Mouse (Mus musculus): ENCODE results near the gene Pcsk1n. TPM values are rescaled to one million over a fixed set of nuclear protein-coding genes. Genes with fewer than 3 reads are reported as not detected.
"Not testable (repeated sequence)": the region's sequence is repeated elsewhere in the genome, so short reads cannot be mapped to it uniquely, and the experiment has no call there.

Gene Pcsk1n
- total RNA-seq (2014; fragmentation: Nextera tagmentation) = not detected in 2 replicates
- total RNA-seq (2017) = not detected in 2 replicates

DNA sequence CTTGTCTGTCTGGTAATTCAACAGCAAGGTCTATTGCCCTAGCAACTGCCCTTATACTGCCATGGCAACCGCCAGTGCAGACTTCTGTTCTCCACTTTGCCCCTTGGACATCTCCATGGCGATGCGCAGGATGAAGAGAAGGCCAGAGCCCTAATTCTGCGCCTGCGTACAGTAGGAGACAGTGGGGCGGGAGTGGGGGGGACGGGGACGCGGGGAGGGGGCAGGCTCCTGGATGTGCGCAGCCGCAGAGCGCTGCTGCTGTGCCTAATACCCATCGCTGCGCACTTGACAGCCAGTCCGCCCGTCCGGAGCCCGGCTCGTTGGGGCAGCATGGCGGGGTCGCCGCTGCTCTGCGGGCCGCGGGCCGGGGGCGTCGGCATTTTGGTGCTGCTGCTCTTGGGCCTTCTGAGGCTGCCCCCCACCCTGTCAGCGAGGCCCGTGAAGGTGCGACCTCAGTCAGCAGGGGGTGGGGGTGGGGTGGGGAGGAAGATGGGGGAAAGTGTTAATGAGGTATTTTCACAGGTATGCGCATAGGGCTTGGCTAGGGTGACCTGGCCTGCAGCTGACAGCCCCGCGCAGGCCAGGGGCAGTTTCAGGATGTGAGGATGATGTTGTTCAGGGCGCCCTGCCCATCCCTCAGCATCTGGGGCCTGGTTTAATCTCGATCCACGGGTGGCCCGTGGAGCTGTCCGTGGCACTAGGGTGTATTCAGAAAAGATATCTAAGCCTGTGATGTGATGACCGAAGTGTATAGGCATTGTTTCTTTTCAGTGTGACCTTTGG lies at the start of gene Pcsk1n:
Gene Pcsk1n, plus strand, starts transcription at position 222 of the 783 bp plus-strand sequence.
- ATAC-seq (replicated peaks; ENCODE audit: low FRiP score, low TSS enrichment, poor library complexity, severe bottlenecking) = no peak

DNA sequence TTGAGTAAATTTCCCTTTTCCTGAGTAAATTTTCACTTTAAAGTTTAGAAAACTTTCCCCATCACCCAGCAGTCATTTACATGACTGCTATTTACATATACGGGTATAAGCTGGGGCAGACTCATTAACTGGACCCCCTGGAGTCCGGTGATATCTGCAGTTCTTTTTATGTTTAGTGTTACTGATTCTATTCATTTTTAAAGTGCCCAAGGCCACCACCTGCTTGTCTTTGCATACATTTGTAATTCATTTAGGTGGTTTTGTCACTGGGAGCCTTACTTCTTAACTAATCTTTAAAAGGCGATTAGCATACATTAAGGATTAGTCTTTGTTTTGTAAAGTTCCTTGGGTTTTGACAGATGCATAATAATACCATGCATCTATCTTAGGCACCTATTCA lies 49.8 kb upstream of the Pcsk1n start:
- no peak for ATAC-seq (replicated peaks; ENCODE audit: low FRiP score, low TSS enrichment, poor library complexity, severe bottlenecking)

DNA sequence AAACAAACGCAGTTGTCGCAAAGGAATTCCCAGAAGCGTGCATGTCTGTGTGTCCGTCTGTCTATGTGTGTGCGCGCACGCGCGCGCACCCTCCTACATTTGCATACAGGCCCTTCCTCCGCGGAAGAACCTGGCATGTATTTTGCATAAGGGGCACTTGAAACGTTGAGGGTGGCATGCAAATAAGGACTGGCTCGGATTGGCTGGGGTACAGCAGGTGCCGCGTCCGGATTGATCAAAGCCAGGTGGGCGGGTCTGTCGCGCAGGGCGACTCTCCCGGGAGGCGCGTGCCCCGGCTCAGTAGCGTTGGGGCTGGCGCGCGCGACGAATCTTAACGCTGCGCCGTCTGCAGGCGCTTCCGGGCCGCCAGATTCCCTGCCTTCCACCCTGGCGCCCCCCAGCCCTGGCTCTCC lies 41.6 kb upstream of the Pcsk1n start, which contains the start of gene Pim2:
Gene Pim2, plus strand, starts transcription at position 256 of the 413 bp plus-strand sequence.
- peak; percentile 94 for ATAC-seq (replicated peaks; ENCODE audit: low FRiP score, low TSS enrichment, poor library complexity, severe bottlenecking)

DNA sequence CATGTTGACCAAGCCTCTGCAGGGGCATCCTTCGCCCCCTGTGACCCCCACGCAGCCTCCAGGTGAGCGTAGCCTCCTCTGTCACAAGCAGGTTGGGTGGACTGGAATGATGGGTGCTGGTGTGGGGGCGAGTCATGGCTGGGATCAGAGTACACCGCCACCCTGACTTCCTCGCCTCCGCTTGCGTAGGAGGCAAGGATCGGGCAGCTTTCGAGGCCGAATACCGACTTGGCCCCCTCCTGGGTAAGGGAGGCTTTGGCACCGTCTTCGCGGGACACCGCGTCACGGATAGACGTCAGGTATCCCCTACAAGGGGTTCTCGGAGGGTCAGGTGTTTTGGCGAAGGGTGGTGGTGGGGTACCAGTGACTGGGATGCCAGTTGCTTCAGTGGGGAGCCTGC lies 41.1 kb upstream of the Pcsk1n start:
- no peak for ATAC-seq (replicated peaks; ENCODE audit: low FRiP score, low TSS enrichment, poor library complexity, severe bottlenecking)

DNA sequence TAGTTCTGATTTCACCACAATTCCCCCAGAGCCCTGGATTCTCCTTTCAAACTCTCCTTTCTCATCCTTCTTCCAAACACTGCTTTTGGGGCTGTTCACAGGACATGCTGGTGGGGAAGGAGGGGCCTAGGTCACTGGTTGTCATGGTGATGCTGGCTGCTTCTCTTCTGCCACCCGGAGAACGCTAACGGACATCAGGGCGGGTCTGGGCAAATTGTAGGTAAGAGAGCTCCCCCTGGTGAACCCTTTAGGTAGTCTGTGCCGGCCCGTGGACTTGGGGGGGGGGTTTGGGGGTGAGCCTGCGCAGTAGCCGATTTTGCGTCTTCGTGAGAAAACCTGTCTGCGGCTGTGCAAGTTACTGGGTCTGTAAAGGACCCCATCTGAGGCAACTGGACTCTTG lies 39.8 kb upstream of the Pcsk1n start:
- ATAC-seq (replicated peaks; ENCODE audit: low FRiP score, low TSS enrichment, poor library complexity, severe bottlenecking) = peak; percentile 41

DNA sequence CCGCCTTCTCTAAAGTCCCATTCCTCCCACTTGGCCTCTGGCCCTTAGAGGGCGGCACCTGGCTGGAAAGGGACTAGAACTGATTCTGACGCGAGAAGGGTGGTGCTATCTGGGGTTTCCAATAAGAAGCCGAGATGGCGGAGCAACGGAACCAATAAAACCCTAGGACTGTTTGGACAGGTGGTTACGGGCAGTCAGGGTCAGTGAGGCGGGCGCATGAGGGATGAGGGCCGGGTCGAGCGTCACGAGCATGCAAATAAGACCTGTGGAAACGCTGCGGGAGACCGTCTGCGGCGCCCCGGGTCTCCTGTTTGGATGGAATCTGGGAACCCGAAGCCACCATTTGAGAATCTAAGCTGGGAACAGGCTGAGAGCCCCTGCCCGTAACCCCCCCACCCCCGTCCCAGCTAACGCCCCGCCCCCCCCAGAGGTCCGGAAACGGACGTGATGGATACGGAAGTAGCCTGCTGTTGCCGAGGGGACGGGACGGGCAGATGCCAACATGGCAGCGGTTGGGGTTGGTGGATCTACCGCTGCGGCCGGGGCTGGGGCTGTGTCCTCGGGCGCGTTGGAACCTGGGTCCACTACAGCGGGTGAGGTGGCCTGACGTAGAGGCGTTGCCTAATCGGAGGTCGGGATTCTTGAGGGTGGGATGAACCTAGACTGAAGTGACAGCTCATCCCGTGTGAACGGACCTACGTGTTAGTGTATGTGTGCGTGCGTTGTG lies 35.6 kb upstream of the Pcsk1n start, which contains the start of gene Slc35a2:
Gene Slc35a2, plus strand, starts transcription at position 188 of the 727 bp plus-strand sequence.
- ATAC-seq (replicated peaks; ENCODE audit: low FRiP score, low TSS enrichment, poor library complexity, severe bottlenecking) = peak; percentile 91

DNA sequence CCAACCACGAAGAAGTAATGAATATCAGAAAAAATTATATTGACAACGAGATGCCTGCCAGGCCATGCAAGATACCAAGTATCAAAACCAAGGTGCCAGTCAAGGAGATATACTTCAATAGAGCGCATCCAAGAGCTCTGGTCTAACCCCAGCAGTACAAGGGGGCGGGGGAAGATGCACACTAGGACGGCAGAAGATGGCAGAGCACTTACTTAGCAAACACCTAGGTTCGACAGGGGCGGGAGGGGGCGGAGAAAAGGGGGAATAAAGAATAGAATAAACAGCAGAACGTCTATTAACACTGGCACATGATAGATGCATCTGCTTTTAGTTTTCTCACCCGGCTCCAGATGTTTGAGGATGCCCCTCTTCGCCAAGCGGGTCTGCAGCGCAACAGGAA lies 21.4 kb upstream of the Pcsk1n start:
- ATAC-seq (replicated peaks; ENCODE audit: low FRiP score, low TSS enrichment, poor library complexity, severe bottlenecking) = no peak

DNA sequence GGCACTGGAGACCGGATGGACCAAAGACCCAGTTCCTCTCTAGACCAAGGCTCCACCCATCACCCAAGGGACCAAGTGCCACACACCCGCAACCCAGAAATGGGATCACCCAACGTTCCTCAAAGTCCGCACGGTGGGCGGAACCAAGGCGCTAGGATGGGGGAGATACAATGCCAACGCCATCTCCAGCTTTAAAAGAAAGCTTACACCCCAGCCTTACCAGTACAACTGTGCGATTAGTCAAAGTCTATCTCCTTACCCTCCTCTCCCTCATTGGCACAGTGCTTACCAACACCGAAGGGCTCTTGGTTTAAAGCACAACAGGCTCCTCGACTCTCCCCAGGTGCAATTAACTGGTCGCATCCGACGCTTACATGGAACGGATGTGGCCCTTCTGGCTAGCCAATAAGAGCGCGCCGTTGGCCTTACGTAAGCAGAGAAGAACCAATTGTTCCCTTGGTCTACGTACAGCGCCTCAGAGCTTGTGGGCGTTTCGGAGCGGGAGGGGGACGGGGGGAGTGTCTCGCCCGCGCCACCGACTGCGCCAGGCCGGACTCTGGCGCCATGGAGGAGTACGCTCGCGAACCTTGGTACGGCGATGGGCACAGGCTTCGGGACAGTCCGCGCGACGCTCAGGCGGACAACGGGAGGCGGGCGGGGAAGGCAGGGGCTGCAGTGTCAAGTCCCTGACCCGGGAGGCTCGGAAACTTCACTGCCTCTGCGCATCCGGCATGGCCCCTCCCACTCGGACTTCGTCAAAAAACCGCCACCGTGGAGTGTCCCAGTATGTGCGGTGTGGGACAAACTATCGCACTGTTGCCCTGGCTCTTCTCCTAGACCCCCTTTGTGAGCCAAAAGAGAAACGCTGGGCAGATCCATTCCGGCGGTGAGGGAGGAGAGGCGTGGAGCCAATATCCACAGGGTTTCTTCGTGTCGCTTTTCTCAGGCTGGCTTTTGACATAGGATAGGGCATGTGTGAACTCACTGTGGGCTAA lies 20.4 kb upstream of the Pcsk1n start, which contains the start of the genes Pqbp1 and Timm17b:
Gene Pqbp1, minus strand, starts transcription at position 390 of the 995 bp plus-strand sequence.
Gene Timm17b, plus strand, starts transcription at position 478 of the 995 bp plus-strand sequence.
- peak; percentile 98 for ATAC-seq (replicated peaks; ENCODE audit: low FRiP score, low TSS enrichment, poor library complexity, severe bottlenecking)

DNA sequence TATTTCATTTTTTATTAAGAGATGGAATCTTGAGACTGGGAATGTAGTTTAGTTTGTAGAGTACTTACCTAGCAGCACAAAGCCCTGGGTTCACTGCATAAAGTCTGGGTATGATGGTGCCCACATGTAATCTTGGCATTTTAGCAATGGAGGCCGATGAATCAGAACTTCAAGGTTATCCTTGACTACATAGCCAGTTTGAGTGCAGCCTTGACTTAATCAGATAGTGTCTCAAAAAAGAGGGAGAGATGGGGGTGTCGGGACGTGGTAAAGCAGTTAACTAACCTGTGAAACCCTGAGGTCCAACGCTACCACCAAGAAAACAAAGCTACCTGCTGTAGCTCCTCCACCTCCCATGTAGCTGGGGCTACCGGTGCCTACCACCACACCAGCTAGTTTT lies 15.2 kb upstream of the Pcsk1n start:
- ATAC-seq (replicated peaks; ENCODE audit: low FRiP score, low TSS enrichment, poor library complexity, severe bottlenecking) = no peak

DNA sequence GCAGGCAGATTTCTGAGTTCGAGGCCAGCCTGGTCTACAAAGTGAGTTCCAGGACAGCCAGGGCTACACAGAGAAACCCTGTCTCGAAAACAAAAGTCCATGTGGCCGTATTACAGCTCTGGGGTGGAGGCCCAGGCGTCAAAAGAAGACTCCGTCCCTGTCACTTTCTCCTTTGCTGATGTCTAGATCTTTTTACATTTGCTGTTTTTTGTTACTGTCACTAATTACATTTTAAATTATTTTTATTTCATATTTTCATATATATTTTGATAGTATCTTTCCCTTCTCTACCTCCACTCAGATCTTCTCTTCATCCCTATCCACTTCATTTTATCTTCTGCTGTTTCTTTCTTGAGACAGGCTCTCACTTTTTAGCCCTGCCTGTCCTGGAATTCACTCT lies 11.9 kb upstream of the Pcsk1n start, which contains the start of gene Gm10491:
Gene Gm10491, minus strand, starts transcription at position 101 of the 400 bp plus-strand sequence.
- ATAC-seq (replicated peaks; ENCODE audit: low FRiP score, low TSS enrichment, poor library complexity, severe bottlenecking) = no peak

DNA sequence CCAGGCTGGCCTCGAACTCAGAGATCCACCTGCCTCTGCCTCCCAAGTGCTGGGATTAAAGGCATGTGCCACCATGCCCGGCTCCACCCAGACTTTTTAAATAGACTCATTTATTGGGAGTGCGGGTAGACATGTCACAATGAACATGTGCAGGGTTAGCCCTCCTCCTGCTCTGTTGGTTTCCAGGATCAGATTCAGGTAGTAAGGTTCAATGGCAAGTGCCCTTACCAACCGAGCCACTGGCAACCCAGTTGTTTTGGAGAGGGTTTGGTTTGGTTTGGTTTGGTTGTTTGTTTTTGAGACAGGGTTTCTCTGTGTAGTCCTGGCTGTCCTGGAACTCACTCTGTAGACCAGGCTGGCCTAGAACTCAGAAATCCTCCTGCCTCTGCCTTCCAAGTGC lies 10.4 kb upstream of the Pcsk1n start, which contains the start of gene Gm10490:
Gene Gm10490, plus strand, starts transcription at position 301 of the 400 bp plus-strand sequence.
- not testable (repeated sequence) for ATAC-seq (replicated peaks; ENCODE audit: low FRiP score, low TSS enrichment, poor library complexity, severe bottlenecking)

DNA sequence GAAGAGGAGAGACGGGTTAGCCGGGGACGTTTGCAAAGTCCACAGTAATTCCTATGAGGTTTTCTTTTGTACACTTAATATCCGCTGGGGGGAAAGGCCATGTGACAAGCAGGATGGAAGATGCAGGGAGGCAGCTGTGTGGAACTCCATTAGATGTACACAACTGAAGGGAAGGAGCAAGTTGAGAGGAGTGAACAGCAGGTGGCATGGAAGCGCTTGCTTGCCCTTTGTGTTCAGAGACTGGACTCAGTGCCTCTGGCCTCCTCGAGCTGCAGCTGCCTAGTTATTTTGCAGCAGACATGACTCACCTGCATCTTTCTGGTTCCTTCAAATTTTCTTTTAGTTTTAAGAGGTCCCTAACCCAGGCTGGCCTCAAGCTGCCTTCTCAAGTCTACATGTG lies 9.1 kb upstream of the Pcsk1n start:
- no peak for ATAC-seq (replicated peaks; ENCODE audit: low FRiP score, low TSS enrichment, poor library complexity, severe bottlenecking)

DNA sequence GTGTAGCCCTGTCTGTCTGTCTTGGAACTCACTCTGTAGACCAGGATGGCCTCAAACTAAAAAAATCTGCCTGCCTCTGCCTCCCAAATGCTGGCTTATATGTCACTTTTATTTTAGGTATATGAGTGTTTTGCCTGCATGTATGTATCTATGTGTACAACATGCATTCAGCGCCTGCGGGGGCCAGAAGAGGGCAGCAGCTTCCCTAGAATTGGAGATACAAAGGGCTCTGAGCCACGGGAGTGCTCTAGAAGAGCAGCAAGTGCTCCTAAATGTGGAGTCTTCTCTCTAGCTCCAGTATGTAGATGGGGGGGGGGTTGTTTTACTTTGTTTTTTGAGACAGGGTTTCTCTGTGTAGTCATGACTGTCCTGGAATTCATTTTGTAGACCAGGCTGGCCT lies 4.0 kb upstream of the Pcsk1n start:
- peak; percentile 82 for ATAC-seq (replicated peaks; ENCODE audit: low FRiP score, low TSS enrichment, poor library complexity, severe bottlenecking)

DNA sequence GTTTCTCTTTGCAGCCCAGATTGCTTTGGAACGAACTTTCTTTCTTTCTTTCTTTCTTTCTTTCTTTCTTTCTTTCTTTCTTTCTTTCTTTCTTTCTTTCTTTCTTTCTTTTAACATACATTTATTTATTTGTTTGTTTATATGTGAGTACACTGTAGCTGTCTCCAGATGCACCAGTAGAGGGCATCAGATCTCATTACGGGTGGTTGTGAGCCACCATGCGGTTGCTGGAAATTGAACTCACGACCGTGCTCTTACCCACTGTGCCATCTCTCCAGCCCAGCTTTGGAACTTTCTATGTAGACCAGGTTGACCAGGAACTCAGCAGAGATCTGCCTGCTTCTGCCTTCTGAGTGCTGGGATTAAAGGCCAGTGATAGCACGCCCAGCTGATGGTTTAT lies 1.7 kb upstream of the Pcsk1n start:
- not testable (repeated sequence) for ATAC-seq (replicated peaks; ENCODE audit: low FRiP score, low TSS enrichment, poor library complexity, severe bottlenecking)

DNA sequence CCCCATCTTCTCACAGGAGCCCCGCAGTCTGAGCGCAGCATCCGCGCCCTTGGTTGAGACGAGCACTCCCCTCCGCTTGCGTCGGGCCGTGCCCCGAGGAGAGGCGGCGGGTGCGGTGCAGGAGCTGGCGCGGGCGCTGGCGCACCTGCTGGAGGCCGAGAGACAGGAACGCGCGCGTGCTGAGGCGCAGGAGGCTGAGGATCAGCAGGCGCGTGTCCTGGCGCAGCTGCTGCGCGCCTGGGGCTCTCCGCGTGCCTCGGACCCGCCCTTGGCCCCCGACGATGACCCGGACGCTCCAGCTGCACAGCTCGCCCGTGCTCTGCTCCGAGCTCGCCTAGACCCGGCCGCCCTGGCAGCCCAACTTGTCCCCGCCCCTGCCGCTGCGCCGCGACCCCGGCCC lies 2.4 kb downstream of the Pcsk1n start:
- ATAC-seq (replicated peaks; ENCODE audit: low FRiP score, low TSS enrichment, poor library complexity, severe bottlenecking) = no peak

DNA sequence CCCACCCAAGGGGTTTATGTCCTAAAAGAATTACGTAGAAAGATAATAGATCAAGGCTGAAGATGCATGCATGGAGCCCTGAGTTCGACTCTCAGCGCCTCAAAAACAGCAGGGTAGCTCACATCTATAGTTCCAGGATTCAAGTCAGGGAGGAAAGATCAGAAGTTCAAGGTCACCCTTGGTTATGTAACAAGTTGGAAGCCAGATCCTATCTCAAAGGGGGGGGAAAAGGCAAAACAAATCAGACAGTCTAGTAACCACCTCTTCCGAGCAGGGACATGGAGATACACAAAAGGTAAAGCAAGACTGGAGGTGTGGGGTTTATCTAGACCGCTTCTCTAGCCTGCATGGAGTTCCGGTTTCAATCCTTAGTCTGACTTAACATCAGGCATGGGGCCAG lies 6.6 kb downstream of the Pcsk1n start:
- no peak for ATAC-seq (replicated peaks; ENCODE audit: low FRiP score, low TSS enrichment, poor library complexity, severe bottlenecking)

DNA sequence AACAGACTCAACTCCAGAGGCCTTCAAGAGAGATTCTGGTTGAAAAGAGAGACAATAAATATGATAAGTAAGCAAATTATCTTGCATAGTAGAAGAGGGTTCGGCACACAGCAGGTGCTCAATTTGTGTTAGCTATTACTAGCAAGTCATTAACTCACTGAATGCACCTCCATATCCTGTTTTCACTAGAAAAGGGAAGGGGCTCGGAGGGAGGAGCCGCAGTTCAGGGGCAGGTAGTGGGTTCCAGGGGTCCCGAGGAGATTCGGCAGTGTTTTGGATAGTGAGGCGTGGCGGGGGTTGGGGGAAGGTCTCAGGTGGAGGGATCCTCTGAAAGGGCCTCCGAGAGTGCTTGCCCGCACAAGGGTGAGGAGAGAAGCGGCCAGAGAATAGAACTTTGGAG lies 7.5 kb downstream of the Pcsk1n start:
- ATAC-seq (replicated peaks; ENCODE audit: low FRiP score, low TSS enrichment, poor library complexity, severe bottlenecking) = no peak

DNA sequence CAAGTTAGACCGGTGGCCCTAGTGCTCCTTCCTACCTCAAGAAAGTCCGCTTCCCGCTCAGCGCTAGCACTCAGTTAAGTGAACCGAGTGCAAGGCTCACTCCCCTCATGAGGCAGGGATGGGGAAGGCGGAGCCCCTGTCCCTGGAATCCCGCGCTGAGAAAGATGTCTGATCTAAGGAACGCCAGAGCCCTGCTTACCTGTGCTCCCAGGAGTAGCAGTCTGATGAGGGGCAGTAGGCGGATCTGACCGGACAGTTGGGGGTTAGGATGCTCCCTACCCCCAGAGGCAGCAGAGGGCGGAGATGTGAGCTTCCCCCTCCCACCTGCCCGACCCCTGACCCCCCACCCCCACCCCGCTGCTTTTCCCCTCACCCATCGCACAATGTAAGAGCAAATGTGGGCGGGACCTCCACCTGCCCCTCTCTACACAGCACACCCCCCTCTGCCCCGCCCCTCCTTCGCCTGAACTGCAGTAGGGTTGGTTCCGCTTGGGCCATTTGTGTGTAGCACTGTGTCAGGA lies 8.7 kb downstream of the Pcsk1n start, which contains the start of gene Eras:
Gene Eras, minus strand, starts transcription at position 338 of the 521 bp plus-strand sequence.
- ATAC-seq (replicated peaks; ENCODE audit: low FRiP score, low TSS enrichment, poor library complexity, severe bottlenecking) = no peak

DNA sequence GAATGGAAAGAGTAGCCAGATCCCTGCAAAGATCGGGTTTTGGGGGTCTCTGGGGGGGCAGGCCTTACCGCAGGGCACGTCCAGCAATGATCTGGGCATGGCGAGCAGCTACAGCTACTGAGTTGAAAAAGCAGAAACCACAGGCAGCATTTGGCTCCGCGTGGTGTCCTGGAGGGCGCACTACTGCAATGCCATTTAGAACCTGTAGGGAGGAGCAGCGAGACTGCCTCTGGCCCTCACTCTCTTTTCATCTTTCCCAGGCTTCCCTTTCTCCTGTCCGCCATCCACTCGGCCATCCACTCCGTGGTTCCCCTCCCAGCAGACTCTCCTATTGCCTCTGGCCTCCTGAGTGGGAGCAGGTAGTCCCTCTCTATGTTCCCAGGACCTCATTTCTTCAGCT lies 17.3 kb downstream of the Pcsk1n start:
- peak; percentile 77 for ATAC-seq (replicated peaks; ENCODE audit: low FRiP score, low TSS enrichment, poor library complexity, severe bottlenecking)

All from megakaryocyte-erythroid progenitor cell, adult 5-6 weeks (primary cell).